Mouse (Mus musculus) CD8-positive naive resting alpha-beta T cell, adult 2 months (primary cell): Measurements from ENCODE around the gene Gm9507.
"Not testable (repeated sequence)": the region's sequence is repeated elsewhere in the genome, so short reads cannot be mapped to it uniquely, and the experiment has no call there.

ENCODE experiments used
- DNase-seq, 2 experiments: peaks; one replicate each; pipeline ENCODE4 v3.0.0; 2022; ENCODE audit warnings: low read depth in 2 of 2, low spot score in 2 of 2

Gm9507 gene

GRCm38 (mm10) chr10:77772142-77772541 is 39.5 kb downstream of the Gm9507 start:
- DNase-seq = not testable (repeated sequence)

- DNase-seq = not testable (repeated sequence)
Measured at GRCm38 (mm10) chr10:77771225-77771624, 40.4 kb downstream of the Gm9507 start, which contains the start of gene Gm3238. Gene Gm3238, minus strand, starts transcription at chr10:77771325.

GRCm38 (mm10) chr10:77769727-77770126 is 41.9 kb downstream of the Gm9507 start:
- DNase-seq = no peak
